Mouse (Mus musculus): ENCODE measurements around the gene Gfap. TPM values are rescaled to one million over a fixed set of nuclear protein-coding genes. Genes with fewer than 3 reads are reported as not detected.

The Gfap gene
- total RNA-seq, 2 experiments from 2014 or later: 96.5 to 141 TPM

- no peak for DNase-seq (ENCODE audit: low spot score in 2 of 2)
- intact Hi-C loops (cut with DNase I): no loop called here
Observed at GRCm38 (mm10) chr11:102855941-102856340, 44.8 kb downstream of the Gfap start.

DNA sequence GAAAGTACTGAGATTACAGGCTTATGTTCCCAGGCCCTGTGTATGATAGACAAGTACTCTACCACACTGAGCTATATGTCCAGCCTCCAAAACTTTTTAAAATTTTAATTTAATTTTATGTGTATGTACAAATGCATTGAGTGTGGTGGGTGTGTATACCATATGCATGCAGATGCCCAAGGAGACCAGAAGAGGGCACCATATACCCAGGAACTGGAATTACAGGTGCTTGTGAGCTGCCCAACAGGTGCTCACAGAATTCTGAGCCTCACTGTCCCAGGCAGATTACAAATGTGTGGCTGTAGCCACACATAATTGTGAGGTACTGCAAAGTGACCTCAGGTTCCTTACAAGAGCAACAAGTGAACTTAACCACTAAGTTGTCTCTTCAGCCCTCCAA lies 47.0 kb downstream of the Gfap start:
- intact Hi-C loops (cut with DNase I): no loop called here
- DNase-seq (ENCODE audit: low spot score in 2 of 2): no peak

GRCm38 (mm10) chr11:102851883-102852282 lies 48.8 kb downstream of the Gfap start:
- intact Hi-C loops (cut with DNase I): no loop called here
- DNase-seq (ENCODE audit: low spot score in 2 of 2): peak in 1 of 2 experiments; percentile 35

- no peak for DNase-seq (ENCODE audit: low spot score in 2 of 2)
- intact Hi-C loops (cut with DNase I): no loop called here
Observed at GRCm38 (mm10) chr11:102845926-102846325, 54.8 kb downstream of the Gfap start.

DNA sequence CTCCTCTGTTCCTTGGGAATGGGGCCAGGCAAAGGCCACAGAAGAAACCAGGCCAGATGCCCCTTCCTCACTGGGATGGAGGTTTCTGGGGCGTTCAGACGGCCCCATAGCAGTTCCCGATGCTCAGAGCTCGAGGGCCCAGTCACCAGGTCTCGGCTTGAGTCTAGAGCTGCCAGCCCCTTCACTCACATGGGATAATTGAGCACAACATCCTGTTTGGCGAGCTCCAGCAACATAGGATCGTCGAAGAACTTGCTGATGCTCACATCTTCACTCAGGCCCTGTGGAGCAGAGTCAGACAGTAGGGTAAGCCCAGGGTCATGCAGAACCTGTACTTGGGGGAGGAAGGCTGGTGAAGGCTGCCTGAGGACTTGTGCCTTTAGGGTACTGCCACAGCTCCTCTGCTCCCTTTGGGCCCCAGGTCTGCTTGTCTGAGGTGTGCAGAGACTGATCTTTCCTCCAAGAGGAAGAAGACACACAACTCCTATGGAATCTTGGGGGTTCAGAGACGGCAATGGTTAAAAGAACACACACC lies 62.0 kb downstream of the Gfap start:
- no peak for DNase-seq (ENCODE audit: low spot score in 2 of 2)
- intact Hi-C loops (cut with DNase I): no loop called here

DNA sequence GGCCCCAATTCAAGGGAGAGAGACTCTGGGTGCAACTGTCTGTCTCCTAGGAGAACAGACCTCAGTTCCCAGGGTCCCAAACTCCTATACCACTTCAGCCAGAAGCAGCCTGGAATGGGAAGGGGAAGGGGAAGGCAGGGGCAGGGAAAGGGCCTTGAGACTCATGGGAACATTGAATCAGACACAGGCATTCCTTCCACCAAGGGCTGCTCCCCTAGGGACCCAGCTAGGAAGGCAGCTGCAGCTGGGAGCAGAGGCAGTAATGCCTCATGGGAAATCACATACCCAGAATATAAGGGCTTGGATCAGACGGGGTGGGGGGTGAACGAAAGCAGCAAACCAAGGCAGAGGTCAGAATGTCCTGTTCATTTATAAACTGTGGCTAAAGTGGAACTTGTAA lies 62.6 kb downstream of the Gfap start:
- DNase-seq (ENCODE audit: low spot score in 2 of 2): no peak
- intact Hi-C loops (cut with DNase I): no loop called here

DNA sequence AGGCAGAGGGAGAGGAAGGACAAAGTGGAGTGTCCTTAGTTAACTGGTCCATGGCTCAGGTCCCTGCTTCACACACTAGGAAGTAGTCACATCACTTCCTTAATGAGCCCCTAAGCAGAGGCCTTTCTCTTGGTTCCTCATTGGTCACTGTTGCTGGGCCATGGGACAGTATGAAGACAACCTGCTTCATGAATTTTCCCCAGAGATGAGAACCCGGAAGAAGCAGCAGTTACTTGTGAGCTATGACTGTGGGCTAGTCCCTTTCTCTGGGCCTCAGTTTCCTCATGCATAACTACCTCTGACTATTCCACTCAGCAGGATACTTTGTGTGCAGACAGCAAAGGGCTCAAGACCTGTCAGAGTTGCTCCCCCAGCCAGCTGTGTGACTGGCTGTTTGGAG lies 63.3 kb downstream of the Gfap start:
- intact Hi-C loops (cut with DNase I): no loop called here
- DNase-seq (ENCODE audit: low spot score in 2 of 2): no peak

Other genes starting within 250 kb of the Gfap start
- not detected for gene Meioc, start 237.2 kb downstream of the Gfap start, total RNA-seq (2021)
- gene Ccdc43, start 203.1 kb downstream of the Gfap start, total RNA-seq (2021): 10 to 100 TPM; 24.0 to 30.1 TPM
- 100 to 1,000 TPM; 117 to 129 TPM for gene Adam11, start 139.5 kb downstream of the Gfap start, total RNA-seq (2021)
- gene Gjc1, start 81.2 kb downstream of the Gfap start, total RNA-seq (2021): 10 to 100 TPM; 12.9 to 13.0 TPM
- 1 to 10 TPM; 8.2 to 9.3 TPM for gene Higd1b, start 65.1 kb downstream of the Gfap start, total RNA-seq (2021)
- 100 to 1,000 TPM; 111 to 113 TPM for gene Eftud2, start 19.9 kb downstream of the Gfap start, total RNA-seq (2021)
- gene Ccdc103, start 19.7 kb downstream of the Gfap start, total RNA-seq (2021): 1 to 10 TPM; 2.0 to 2.1 TPM
- under 1 TPM; 0.22 to 0.36 TPM for gene Fam187a, start 15.7 kb downstream of the Gfap start, total RNA-seq (2021)
- gene Kif18b, start 24.2 kb upstream of the Gfap start, total RNA-seq (2021): under 1 TPM; 0.57 to 0.93 TPM
- 10 to 100 TPM; 20.7 to 25.2 TPM for gene C1ql1, start 45.8 kb upstream of the Gfap start, total RNA-seq (2021)
- gene Nmt1, start 127.3 kb upstream of the Gfap start, total RNA-seq (2021): 100 to 1,000 TPM; 105 to 107 TPM
- gene Dcakd, start 127.4 kb upstream of the Gfap start, total RNA-seq (2021): 10 to 100 TPM; 90.2 to 93.2 TPM
- 10 to 100 TPM; 14.1 to 14.7 TPM for gene Plcd3, start 200.7 kb upstream of the Gfap start, total RNA-seq (2021)
- gene Acbd4, start 200.8 kb upstream of the Gfap start, total RNA-seq (2021): 10 to 100 TPM; 71.3 to 71.5 TPM
- 10 to 100 TPM; 43.7 to 45.4 TPM for gene Hexim1, start 215.3 kb upstream of the Gfap start, total RNA-seq (2021)
- 10 to 100 TPM; 15.4 TPM for gene Hexim2, start 231.5 kb upstream of the Gfap start, total RNA-seq (2021)